ENCODE assay signal across 8 mouse cellular contexts in genomic region chr11:113750571-113751483, GRCm38 (mm10). TPM values are rescaled to one million over a fixed set of nuclear protein-coding genes. Genes with fewer than 3 reads are reported as not detected.
DNase-seq lines count a peak whose midpoint lies in the region; ATAC-seq and TF ChIP-seq lines count a peak whose summit lies in the region.

No protein-coding gene starts in this region.

- H3K4me1 ChIP-seq in E14TG2a.4 (replicated peaks; ENCODE audit: low read depth, low read length) = peaks cover 84% of the 10 kb centered on the region
- H3K4me1 ChIP-seq in heart, embryonic 14.5 days (ENCODE audit: control insufficient read depth in 2 of 2, insufficient read depth in 2 of 2, low read length in 2 of 2) = peaks cover 36 to 44% of the 10 kb centered on the region in 2 experiments
- H3K4me1 ChIP-seq in liver, embryonic 14.5 days (replicated peaks; ENCODE audit: control insufficient read depth in 2 of 2, insufficient read depth in 2 of 2, low read length in 1 of 2) = peaks cover 27 to 33% of the 10 kb centered on the region in 2 experiments
- peaks cover 44% of the 10 kb centered on the region for H3K4me1 ChIP-seq in stomach, embryonic 16.5 days (ENCODE audit: control insufficient read depth, insufficient read depth, low read length)

- no peaks in the 10 kb centered on the region for H3K27me3 ChIP-seq in E14TG2a.4 (ENCODE audit: insufficient read depth, low read length)
- H3K27me3 ChIP-seq in heart, embryonic 14.5 days (ENCODE audit: control insufficient read depth, insufficient read depth, low read length) = no peaks in the 10 kb centered on the region
- H3K27me3 ChIP-seq in liver, embryonic 14.5 days (ENCODE audit: control insufficient read depth, insufficient read depth, low read length) = no peaks in the 10 kb centered on the region
- H3K27me3 ChIP-seq in stomach, embryonic 16.5 days (ENCODE audit: control insufficient read depth, insufficient read depth, low read length) = no peaks in the 10 kb centered on the region

- peak overlapping the region; percentile 96 for H3K4me2 ChIP-seq in heart, embryonic 14.5 days (ENCODE audit: low read length)
- peak overlapping the region; percentile 99 for H3K4me2 ChIP-seq in liver, embryonic 14.5 days (ENCODE audit: low read depth)
- peak overlapping the region; percentile 90 for H3K4me2 ChIP-seq in stomach, embryonic 16.5 days (ENCODE audit: low read depth, low read length)

- H3K9me3 ChIP-seq in E14TG2a.4 (ENCODE audit: low read length) = no peaks in the 10 kb centered on the region
- H3K9me3 ChIP-seq in heart, embryonic 14.5 days (ENCODE audit: control insufficient read depth, low read length) = no peaks in the 10 kb centered on the region
- no peaks in the 10 kb centered on the region for H3K9me3 ChIP-seq in liver, embryonic 14.5 days (ENCODE audit: control insufficient read depth, low read length)
- no peaks in the 10 kb centered on the region for H3K9me3 ChIP-seq in stomach, embryonic 16.5 days (replicated peaks; ENCODE audit: control insufficient read depth, low read length)

- DNase-seq in brain, embryonic 18.5 days (ENCODE audit: low read depth, low spot score) = peak; percentile 42
- peak; percentile 86 for DNase-seq in kidney, postnatal 10 days
- peak; percentile 64 to 72 (median 66) for DNase-seq in liver, embryonic 14.5 days (ENCODE audit: low read depth in 3 of 3, low spot score in 3 of 3)
- DNase-seq in neural tube, embryonic 10.5 days (ENCODE audit: extremely low spot score, low spot score) = peak; percentile 81

- H3K36me3 ChIP-seq in E14TG2a.4 (ENCODE audit: insufficient read depth, low read length) = peaks cover 23% of the 10 kb centered on the region
- no peaks in the 10 kb centered on the region; the same call in 1 of the 2 replicates for H3K36me3 ChIP-seq in heart, embryonic 14.5 days (ENCODE audit: control insufficient read depth, insufficient read depth, low read length)
- peaks cover 3% of the 10 kb centered on the region; the same call in 1 of the 2 replicates for H3K36me3 ChIP-seq in liver, embryonic 14.5 days (replicated peaks; ENCODE audit: control insufficient read depth, insufficient read depth, low read depth)
- 0 out of 2 replicates have a peak, but pooled peaks cover 5% of the 10 kb centered on the region for H3K36me3 ChIP-seq in stomach, embryonic 16.5 days (ENCODE audit: control insufficient read depth, insufficient read depth, low read length)

- TF ChIP-seq EP300 in liver, embryonic 14.5 days (IDR thresholded peaks at IDR 0.05; ENCODE audit: low read depth) = no peak

- peak; percentile 62 for ATAC-seq in erythroid progenitor cell, adult 5-6 weeks (replicated peaks; ENCODE audit: low FRiP score, poor library complexity, severe bottlenecking)
- peak; percentile 22 for ATAC-seq in heart, embryonic 14.5 days (ENCODE audit: insufficient number of reproducible peaks, insufficient read depth, low FRiP score, low read depth)
- peak; percentile 48 for ATAC-seq in liver, embryonic 14.5 days (ENCODE audit: insufficient read depth)
- ATAC-seq in stomach, embryonic 16.5 days (ENCODE audit: insufficient read depth, low FRiP score) = peak; percentile 63

- peak; percentile 17; the same call in 1 of the 2 replicates for TF ChIP-seq CTCF in E14TG2a.4 (conservative IDR thresholded peaks at IDR 0.05; ENCODE audit: low read length)
- TF ChIP-seq CTCF in liver, embryonic 14.5 days (IDR thresholded peaks at IDR 0.05; ENCODE audit: low read depth) = peak; percentile 78

- H3K4me3 ChIP-seq in E14TG2a.4 (replicated peaks; ENCODE audit: low read length) = peak overlapping the region; percentile 94
- peak overlapping the region; percentile 82 to 85 for H3K4me3 ChIP-seq in heart, embryonic 14.5 days (ENCODE audit: control insufficient read depth in 1 of 2, insufficient read depth in 1 of 2, low read depth in 1 of 2, low read length in 2 of 2)
- H3K4me3 ChIP-seq in liver, embryonic 14.5 days (ENCODE audit: insufficient read depth in 1 of 2, low read depth in 2 of 2, low read length in 2 of 2) = peak overlapping the region; percentile 70 to 89
- peak overlapping the region; percentile 78 for H3K4me3 ChIP-seq in stomach, embryonic 16.5 days (replicated peaks; ENCODE audit: low read length)

- WGBS in heart, embryonic 14.5 days = under 1% methylated on average over 65 of the region's 67 CpGs
- WGBS in liver, embryonic 14.5 days (ENCODE audit: insufficient replicate concordance) = under 1% methylated on average over 67 of the region's 67 CpGs
- WGBS in stomach, embryonic 16.5 days = under 1% methylated on average over 67 of the region's 67 CpGs

- H3K27ac ChIP-seq in heart, embryonic 14.5 days (replicated peaks in 1 of 2; ENCODE audit: control insufficient read depth in 1 of 2, insufficient read depth in 1 of 2, low read depth in 2 of 2, low read length in 2 of 2) = peak overlapping the region; percentile 86
- H3K27ac ChIP-seq in liver, embryonic 14.5 days = peak overlapping the region; percentile 82
- peak overlapping the region; percentile 97 for H3K27ac ChIP-seq in stomach, embryonic 16.5 days (ENCODE audit: low read length)

- peak overlapping the region; percentile 91 for H3K9ac ChIP-seq in heart, embryonic 14.5 days (ENCODE audit: low read length)
- peak overlapping the region; percentile 88 for H3K9ac ChIP-seq in liver, embryonic 14.5 days (replicated peaks)
- peak overlapping the region; percentile 90 for H3K9ac ChIP-seq in stomach, embryonic 16.5 days (ENCODE audit: low read length)

RNA-seq across cellular contexts. Expression of gene Cdc42ep4, which starts 0.9 kb away (rescaled TPM):
- total RNA-seq in erythroid progenitor cell, adult 5-6 weeks (2015; ENCODE audit: low replicate concordance) = 18.0 and 19.8 TPM in 2 replicates
- total RNA-seq in erythroid progenitor cell, adult 5-6 weeks (2017; ENCODE audit: low replicate concordance) = 31.3 and 33.8 TPM in 2 replicates
- polyA plus RNA-seq in heart, embryonic 14.5 days (2014; fragmentation: Nextera tagmentation; extraction: Ambion mirVana) = 13.3 and 16.8 TPM in 2 replicates
- polyA plus RNA-seq in liver, embryonic 14.5 days (2012; rRNA removed) = 8.7 and 9.0 TPM in 2 replicates
- polyA plus RNA-seq in liver, embryonic 14.5 days (2014; fragmentation: Nextera tagmentation; extraction: Ambion mirVana) = 10.0 and 10.7 TPM in 2 replicates
- polyA plus RNA-seq in stomach, embryonic 16.5 days (2015; fragmentation: Nextera tagmentation; extraction: Ambion mirVana) = 59.7 and 62.0 TPM in 2 replicates

RNA-seq across cellular contexts. Expression of gene Cpsf4l, which starts 41.0 kb away (rescaled TPM):
- not detected in 2 replicates for total RNA-seq in erythroid progenitor cell, adult 5-6 weeks (2015; ENCODE audit: low replicate concordance)
- total RNA-seq in erythroid progenitor cell, adult 5-6 weeks (2017; ENCODE audit: low replicate concordance) = not detected in 2 replicates
- polyA plus RNA-seq in heart, embryonic 14.5 days (2014; fragmentation: Nextera tagmentation; extraction: Ambion mirVana) = 0.18 and 0.19 TPM in 2 replicates
- polyA plus RNA-seq in liver, embryonic 14.5 days (2012; rRNA removed) = 0.02 TPM in 1 of 2 replicates, not detected in the other
- polyA plus RNA-seq in liver, embryonic 14.5 days (2014; fragmentation: Nextera tagmentation; extraction: Ambion mirVana) = 0.11 TPM in 1 of 2 replicates, not detected in the other
- 0.18 and 0.41 TPM in 2 replicates for polyA plus RNA-seq in stomach, embryonic 16.5 days (2015; fragmentation: Nextera tagmentation; extraction: Ambion mirVana)

Comparison
In these comparisons a context has a peak if more than half of its experiments do, and no peak if none do; other contexts are left out.
1. Peak in every context shown above with its lines: DNase-seq, ATAC-seq, H3K4me3 ChIP-seq and H3K27ac ChIP-seq.